Mouse (Mus musculus): ENCODE data around the gene Il1rapl1. TPM values are rescaled to one million over a fixed set of nuclear protein-coding genes. Genes with fewer than 3 reads are reported as not detected.

The Il1rapl1 gene
- polyA plus RNA-seq, 1 experiment from 2014 or later, result not detected

- no peak overlapping the region for H3K9ac ChIP-seq (ENCODE audit: low read depth, low read length)
- H3K27ac ChIP-seq (ENCODE audit: low read length), result no peak overlapping the region
- no peaks in the 10 kb centered on the region for H3K4me1 ChIP-seq (ENCODE audit: control insufficient read depth, low read depth, low read length)
- no peak overlapping the region for H3K4me2 ChIP-seq (ENCODE audit: low read depth, low read length)
- WGBS (ENCODE audit: insufficient replicate concordance), result 43% methylated on average over 3 of the region's 3 CpGs
- no peaks in the 10 kb centered on the region for H3K9me3 ChIP-seq (replicated peaks; ENCODE audit: control insufficient read depth, low read length)
- H3K27me3 ChIP-seq (ENCODE audit: control insufficient read depth, insufficient read depth, low read depth, low read length), result no peaks in the 10 kb centered on the region
- no peak for ATAC-seq (ENCODE audit: low read depth)
- no peak overlapping the region for H3K4me3 ChIP-seq (ENCODE audit: low read depth, low read length)
- H3K36me3 ChIP-seq (ENCODE audit: control insufficient read depth, insufficient read depth), result no peaks in the 10 kb centered on the region
These were observed 1386.6 kb downstream of the Il1rapl1 start for GRCm38 (mm10) chrX:86728803-86729202.

All from liver, embryonic 16.5 days (tissue).